Mouse (Mus musculus): Measurements from ENCODE around the gene Trpc7. TPM values are rescaled to one million over a fixed set of nuclear protein-coding genes. Genes with fewer than 3 reads are reported as not detected.

The Trpc7 gene
- total RNA-seq (2021), result 1 to 10 TPM; 1.7 to 3.1 TPM

- intact Hi-C loops (cut with DNase I), result no loop called here
- no peak for DNase-seq (ENCODE audit: low spot score in 2 of 2)
Measured at GRCm38 (mm10) chr13:56895893-56896292, at the start of gene Trpc7. Gene Trpc7, minus strand, starts transcription at chr13:56895993.

DNA sequence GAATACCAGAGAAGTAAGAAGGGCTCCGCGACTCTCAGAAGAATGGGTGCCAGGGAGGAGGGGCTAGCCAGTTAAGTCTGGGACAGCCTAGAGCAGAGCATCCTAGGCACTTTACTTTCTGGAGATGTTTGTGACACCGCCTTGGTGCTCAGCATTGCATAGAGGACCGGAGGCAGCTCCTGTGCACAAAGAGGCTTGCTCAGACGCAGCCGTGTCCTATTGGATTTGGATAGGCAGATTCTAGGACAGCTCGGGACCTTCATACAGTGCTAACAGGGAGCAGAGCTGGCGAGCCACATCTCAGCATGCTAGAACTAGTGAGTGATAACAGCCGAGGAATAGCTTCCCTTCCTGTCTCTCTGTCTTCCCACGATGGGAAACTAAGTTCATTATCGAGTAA is 43.5 kb upstream of the Trpc7 start:
- intact Hi-C loops (cut with DNase I), result no loop called here
- DNase-seq (ENCODE audit: low spot score in 2 of 2), result no peak

- DNase-seq (ENCODE audit: low spot score in 2 of 2), result no peak
- intact Hi-C loops (cut with DNase I), result no loop called here
Measured at GRCm38 (mm10) chr13:56933832-56934510, 38.2 kb upstream of the Trpc7 start.

DNA sequence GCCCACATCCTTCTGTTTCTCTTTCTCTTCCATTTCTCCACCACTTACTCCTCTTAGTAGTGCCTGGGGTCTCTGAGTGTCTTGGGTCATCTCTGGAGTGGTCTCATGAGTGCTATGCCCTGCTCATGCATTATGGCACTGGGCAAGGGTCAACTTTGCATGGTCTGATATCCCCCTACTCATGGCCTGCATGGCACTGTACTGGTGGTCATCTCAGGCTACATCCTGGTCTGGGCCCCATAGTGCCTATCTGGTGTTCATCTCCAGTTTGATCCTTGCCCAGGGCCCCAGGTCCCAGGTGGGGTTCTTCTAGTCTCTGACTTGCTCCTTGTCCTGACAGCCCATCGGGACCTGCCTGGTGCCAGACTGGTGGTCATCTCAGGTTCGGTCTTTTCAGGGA is 34.6 kb upstream of the Trpc7 start:
- DNase-seq (ENCODE audit: low spot score in 2 of 2), result no peak
- intact Hi-C loops (cut with DNase I), result no loop called here

DNA sequence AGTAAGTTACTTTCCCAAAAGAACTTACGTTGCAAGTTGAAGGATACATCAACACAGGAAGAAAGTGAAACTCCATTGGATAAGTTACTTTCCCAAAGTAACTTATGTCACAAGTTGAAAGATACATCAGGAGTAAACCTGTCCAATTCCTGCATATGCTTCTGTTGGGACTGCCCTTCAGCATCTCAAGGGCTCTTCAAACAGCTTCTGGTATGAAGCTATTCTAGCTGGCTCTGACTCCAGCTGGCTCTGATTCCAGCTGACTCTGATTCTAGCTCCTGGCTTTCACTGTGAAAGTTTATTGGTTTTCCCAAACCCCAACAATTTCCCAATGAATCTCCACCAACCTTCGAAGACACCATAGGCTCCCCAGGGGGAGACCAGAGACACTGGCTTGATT is 27.2 kb upstream of the Trpc7 start:
- intact Hi-C loops (cut with DNase I), result no loop called here

DNA sequence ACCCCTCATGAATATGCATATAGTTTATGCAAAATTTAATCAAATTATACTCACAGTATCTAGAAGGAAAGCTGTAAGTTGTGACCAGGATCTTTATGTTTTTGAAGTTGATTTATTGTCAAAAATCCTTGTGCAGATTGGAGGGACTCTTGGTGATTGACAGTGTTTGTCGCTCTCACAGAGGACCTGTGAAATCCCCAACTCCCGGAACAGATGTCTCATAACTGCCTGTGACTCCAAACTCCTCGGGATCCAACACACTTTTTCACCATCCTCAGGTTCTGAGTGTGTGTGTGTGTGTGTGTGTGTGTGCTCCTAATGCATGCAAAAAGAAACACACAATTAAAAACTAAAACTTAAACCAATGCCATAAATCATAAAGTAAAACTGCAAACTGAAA is 25.5 kb upstream of the Trpc7 start:
- DNase-seq (ENCODE audit: low spot score in 2 of 2), result no peak
- intact Hi-C loops (cut with DNase I), result no loop called here

More for the DNA sequence above, 27.2 kb upstream of the Trpc7 start:
- DNase-seq (ENCODE audit: low spot score in 2 of 2), result no peak

DNA sequence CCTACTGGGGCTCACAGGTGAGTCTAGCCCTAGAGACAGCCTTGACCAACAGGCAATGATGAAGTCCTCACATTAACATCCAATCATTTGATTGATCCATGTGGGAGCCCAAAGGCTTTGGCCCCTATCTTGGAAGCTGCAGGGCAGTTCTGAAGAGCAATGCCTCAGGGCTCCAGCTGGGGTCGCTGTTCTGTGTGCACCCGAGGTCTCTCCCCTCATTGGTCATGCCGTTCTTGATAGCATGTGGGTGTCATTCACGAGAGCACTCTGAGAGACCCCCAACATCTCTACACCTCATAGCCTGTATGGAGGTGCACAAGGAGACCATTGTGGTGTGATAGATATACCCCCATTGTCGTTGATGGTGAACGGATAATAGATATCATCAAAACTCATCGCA is 18.9 kb upstream of the Trpc7 start:
- intact Hi-C loops (cut with DNase I), result no loop called here
- DNase-seq (ENCODE audit: low spot score in 2 of 2), result no peak

DNA sequence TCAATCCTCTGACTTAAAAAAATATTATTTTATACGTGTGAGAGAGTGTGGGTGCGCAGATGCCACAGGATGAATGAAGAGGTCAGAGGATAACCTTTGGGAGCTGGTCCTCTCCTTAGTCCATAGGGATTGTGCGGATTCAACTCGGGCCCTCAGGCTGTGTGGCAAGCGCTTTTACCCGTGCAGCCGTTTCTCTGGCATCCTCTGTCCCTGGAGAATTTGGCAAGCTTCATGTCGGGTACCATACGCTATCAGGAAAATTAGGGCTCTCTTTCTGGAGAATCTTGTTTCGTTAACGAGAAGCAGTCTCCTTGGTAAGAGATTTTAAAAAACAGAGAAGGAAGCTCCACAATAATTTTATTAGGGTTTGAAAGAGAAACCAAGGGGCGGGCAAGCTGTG is 15.3 kb upstream of the Trpc7 start:
- intact Hi-C loops (cut with DNase I), result no loop called here
- DNase-seq (ENCODE audit: low spot score in 2 of 2), result no peak

DNA sequence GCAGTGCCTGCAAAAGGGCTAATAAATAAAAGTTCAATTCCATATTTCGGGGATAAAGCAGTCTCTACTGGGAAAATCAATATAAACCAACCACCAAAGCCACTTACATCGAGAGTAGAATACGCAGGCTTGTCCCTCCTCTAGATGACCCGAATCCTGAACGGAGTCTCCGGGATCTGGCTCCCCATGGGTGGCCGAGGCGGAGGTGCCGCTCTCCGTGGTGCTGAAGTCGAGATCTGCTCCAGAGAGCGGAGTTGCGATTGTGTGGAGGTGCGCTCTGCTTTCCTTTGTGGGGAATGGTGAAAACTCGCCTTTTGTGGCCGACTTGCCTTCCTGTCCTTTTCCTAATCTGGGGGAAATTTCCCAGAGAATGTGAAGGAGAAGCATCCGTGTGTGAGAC is 407 bp downstream of the Trpc7 start:
- intact Hi-C loops (cut with DNase I), result no loop called here
- no peak for DNase-seq (ENCODE audit: low spot score in 2 of 2)

DNA sequence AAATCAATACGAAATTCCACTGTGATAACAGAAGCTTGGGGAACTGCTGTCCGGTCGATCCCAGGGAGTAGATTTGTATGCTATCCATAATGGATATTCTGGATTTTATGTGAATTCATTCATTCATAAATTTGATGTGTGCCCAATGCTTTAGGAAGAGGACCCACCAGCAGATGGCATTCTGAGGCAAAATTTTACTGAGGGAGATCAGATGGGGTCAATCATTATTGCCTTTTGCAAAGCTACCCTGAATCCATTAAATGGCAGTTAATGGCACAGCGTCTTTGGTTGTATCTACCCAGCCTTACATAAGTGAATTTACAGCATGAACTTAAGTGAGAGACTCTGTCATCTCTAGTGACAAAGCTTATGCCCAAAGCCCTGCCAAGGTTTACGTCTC is 1.2 kb downstream of the Trpc7 start:
- intact Hi-C loops (cut with DNase I), result loop anchor here (5.0 kb wide), 2 partner anchors 87 to 368 kb away; no protein-coding TSS in a partner anchor
- no peak for DNase-seq (ENCODE audit: low spot score in 2 of 2)

GRCm38 (mm10) chr13:56889888-56890287 is 5.9 kb downstream of the Trpc7 start:
- intact Hi-C loops (cut with DNase I), result loop anchor here (5.0 kb wide), 2 partner anchors 83 to 372 kb away; no protein-coding TSS in a partner anchor

DNA sequence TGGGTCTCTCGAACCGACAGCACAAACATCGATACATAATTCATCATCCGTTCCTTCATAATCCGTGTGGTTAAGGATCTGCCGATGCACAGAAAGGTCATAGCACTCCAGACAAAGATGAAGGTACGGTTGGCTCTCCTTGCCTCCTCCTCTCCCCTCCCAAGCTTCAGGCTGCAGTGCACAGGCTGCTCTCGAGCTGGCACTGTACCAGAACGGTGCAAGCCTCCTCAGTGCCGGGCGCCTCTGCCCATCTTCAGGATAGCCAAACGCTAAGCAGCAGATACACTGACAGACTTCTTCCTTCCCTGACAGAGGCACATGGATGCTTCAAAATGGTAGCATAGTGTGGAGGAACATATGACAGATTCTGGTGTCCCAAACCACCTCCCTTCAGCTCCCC is 12.9 kb downstream of the Trpc7 start:
- DNase-seq (ENCODE audit: low spot score in 2 of 2), result no peak
- intact Hi-C loops (cut with DNase I), result no loop called here

More at GRCm38 (mm10) chr13:56889888-56890287, 5.9 kb downstream of the Trpc7 start:
- no peak for DNase-seq (ENCODE audit: low spot score in 2 of 2)

DNA sequence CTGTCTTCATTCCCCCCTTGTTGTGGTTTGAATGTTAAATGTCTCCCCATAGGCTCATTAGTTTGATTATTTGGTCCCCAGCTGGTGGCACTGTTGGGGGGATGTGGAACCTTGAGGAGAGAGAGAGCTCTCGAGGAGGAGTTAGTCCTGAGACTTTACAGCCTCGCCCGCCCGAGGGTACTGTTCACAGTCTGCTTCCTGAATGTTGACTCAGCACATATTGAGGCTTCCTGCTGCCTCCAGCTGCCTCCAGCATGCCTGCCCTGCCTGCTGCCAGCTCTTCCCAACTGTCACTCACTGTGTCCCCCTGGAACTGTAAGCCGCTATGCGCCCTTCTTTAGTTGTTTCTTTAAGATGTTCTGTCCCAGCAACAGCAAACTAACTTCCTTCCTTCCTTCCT is 31.2 kb downstream of the Trpc7 start:
- no peak for DNase-seq (ENCODE audit: low spot score in 2 of 2)
- intact Hi-C loops (cut with DNase I), result no loop called here

DNA sequence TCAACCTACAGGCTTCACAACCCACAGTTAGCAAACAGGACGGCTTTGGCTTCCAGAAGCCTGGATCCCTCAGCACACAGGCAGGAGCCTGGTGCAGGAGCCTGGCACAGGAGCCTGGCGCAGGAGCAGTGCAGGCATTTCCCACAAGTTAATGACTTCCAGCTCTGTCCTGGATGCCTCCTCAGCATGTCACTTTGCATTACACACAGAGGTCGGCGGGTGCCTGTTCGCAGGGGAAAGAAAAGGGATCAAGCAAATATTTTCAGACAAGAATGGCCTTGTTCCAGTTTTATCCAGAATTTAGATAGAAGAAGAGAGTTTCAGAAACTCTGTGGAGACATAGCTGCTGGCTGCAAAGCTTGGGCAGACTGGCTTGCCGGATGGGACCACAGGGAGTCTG is 33.8 kb downstream of the Trpc7 start:
- DNase-seq (ENCODE audit: low spot score in 2 of 2), result no peak
- intact Hi-C loops (cut with DNase I), result no loop called here

DNA sequence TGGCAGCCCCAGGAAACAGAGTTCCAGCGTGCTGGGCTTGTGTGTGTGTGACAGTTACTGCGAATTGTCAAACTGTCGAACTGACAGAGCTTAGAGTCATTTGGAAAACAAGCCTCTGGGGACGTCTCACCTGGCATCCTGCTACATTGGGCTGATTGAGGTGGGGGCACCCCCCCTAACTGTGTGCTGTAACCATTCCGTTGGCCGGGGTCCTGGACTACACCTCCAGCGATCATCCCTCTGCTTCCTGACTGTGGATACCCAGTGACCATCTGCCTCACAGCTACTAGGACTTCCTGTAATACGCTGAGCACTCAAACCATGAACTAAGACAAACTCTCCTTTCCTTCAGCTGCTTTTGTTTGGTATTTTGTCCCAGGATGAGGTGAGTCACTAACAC is 41.3 kb downstream of the Trpc7 start:
- no peak for DNase-seq (ENCODE audit: low spot score in 2 of 2)
- intact Hi-C loops (cut with DNase I), result no loop called here

DNA sequence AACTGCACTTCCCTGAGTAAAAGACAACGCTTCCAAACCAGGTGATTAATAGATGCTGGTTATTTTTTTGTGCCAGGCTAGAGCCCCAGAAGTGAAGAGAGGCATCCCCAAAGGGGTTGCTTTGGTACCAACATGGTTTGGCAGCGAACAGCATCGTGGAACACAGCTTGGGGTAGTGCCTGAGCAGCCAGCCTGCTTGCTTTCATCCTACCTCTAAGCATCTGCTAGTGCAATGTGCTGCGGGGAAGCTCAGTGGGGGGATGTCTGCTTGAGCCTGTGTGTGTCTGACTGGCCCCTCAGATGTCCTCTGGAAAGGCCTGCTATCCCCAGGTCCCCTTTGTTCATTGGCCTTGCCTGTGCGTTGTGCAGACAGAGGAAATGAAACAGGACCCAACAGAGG is 42.4 kb downstream of the Trpc7 start:
- DNase-seq (ENCODE audit: low spot score in 2 of 2), result no peak
- intact Hi-C loops (cut with DNase I), result no loop called here

- intact Hi-C loops (cut with DNase I), result no loop called here
- DNase-seq (ENCODE audit: low spot score in 2 of 2), result no peak
Measured at GRCm38 (mm10) chr13:56845866-56846265, 49.9 kb downstream of the Trpc7 start.

- intact Hi-C loops (cut with DNase I), result no loop called here
- DNase-seq (ENCODE audit: low spot score in 2 of 2), result no peak
Measured at GRCm38 (mm10) chr13:56815471-56815870, 80.3 kb downstream of the Trpc7 start.

- intact Hi-C loops (cut with DNase I), result loop anchor here (1.0 to 5.0 kb wide), 2 partner anchors 85 to 453 kb away; no protein-coding TSS in a partner anchor
- peak; percentile 85 to 86 for DNase-seq (ENCODE audit: low spot score in 2 of 2)
Measured at GRCm38 (mm10) chr13:56806776-56807490, 88.9 kb downstream of the Trpc7 start.

GRCm38 (mm10) chr13:56805131-56805530 is 90.7 kb downstream of the Trpc7 start:
- no peak for DNase-seq (ENCODE audit: low spot score in 2 of 2)
- intact Hi-C loops (cut with DNase I), result loop anchor here (5.0 kb wide), 1 partner anchor 87 kb away; no protein-coding TSS in a partner anchor

DNA sequence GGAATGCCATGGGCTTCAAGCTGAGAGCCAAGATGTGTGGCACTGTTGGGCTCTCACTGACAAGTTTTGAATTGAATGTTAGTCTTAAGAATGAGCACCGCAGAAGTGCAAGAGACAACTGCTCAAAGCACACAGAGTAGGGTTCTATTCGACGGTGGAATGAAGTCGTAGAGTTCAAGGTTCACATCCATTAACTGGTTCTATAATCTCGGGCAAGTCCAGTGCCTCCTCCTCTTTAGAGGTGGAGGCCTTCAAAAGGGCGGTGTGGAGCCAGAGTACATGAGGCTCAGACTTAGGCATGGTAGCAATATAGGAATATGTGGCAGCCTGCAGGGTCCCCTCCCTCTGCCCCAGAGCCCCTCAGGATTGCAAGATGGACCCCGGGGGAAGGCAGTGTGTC is 98.3 kb downstream of the Trpc7 start:
- DNase-seq (ENCODE audit: low spot score in 2 of 2), result no peak
- intact Hi-C loops (cut with DNase I), result no loop called here

Measured in left cerebral cortex, postnatal 36 days (tissue).